Mouse (Mus musculus): ENCODE results near the gene Olfr862.

The Olfr862 gene

GRCm38 (mm10) chr9:19887904-19888303 is at the start of gene Olfr862:
Gene Olfr862, minus strand, starts transcription at chr9:19888004.
- DNase-seq (ENCODE audit: low read depth, low spot score), result no peak

- no peak for DNase-seq (ENCODE audit: low read depth, low spot score)
Observed at GRCm38 (mm10) chr9:19916565-19916964, 28.8 kb upstream of the Olfr862 start, which contains the start of gene Olfr77. Gene Olfr77, plus strand, starts transcription at chr9:19916865.

GRCm38 (mm10) chr9:19911170-19911569 is 23.4 kb upstream of the Olfr862 start:
- no peak for DNase-seq (ENCODE audit: low read depth, low spot score)

GRCm38 (mm10) chr9:19849647-19850046 is 38.2 kb downstream of the Olfr862 start, which contains the start of gene Olfr860:
Gene Olfr860, minus strand, starts transcription at chr9:19849747.
- no peak for DNase-seq (ENCODE audit: low read depth, low spot score)
